Mouse (Mus musculus) left cerebral cortex, postnatal 14 days (tissue): ENCODE measurements around the gene Paqr5. TPM values are rescaled to one million over a fixed set of nuclear protein-coding genes. Genes with fewer than 3 reads are reported as not detected.

ENCODE experiments used
- DNase-seq, 2 experiments: peaks; one replicate each; pipeline ENCODE4 v3.0.0; 2021 to 2022; ENCODE audit warnings: low spot score in 2 of 2, mixed read lengths in 1 of 2
- intact Hi-C: fragments of 180-260 bp; cut with DNase I; formaldehyde crosslinking; loops from one replicate; pipeline ENCODE4 v1.15.1; 2025
- total RNA-seq, 2 experiments: library from RNA; stranded (reverse); gene quantifications; 2 replicates each; pipeline ENCODE4 v1.2.3; 2021

The Paqr5 gene
- total RNA-seq, 2 experiments from 2014 or later = 0.80 to 2.3 TPM

- no peak for DNase-seq
- intact Hi-C loops = no loop called here
Observed at GRCm38 (mm10) chr9:62017329-62017728, 9.3 kb downstream of the Paqr5 start.

DNA sequence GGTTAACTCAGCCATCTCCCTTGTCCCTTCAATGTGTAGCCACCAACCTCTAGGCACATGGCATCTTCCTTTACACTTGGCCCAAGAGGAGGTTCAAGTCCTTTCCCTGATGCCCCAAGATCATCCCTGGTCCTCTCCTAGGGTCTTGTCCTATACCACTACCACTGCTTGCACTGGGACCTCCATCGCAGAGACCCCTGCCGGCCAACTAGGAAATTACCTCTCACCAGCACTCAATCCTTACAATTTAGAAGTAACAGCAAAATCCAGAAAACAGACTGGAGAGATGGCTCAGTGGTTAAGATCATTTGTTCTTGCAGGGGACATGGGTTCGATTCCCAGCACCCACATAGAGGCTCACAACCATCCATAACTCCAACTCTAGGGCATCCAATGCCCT lies 11.2 kb downstream of the Paqr5 start:
- DNase-seq = no peak
- intact Hi-C loops = no loop called here

- intact Hi-C loops = no loop called here
- no peak for DNase-seq
Observed at GRCm38 (mm10) chr9:62013316-62014097, 13.1 kb downstream of the Paqr5 start.

DNA sequence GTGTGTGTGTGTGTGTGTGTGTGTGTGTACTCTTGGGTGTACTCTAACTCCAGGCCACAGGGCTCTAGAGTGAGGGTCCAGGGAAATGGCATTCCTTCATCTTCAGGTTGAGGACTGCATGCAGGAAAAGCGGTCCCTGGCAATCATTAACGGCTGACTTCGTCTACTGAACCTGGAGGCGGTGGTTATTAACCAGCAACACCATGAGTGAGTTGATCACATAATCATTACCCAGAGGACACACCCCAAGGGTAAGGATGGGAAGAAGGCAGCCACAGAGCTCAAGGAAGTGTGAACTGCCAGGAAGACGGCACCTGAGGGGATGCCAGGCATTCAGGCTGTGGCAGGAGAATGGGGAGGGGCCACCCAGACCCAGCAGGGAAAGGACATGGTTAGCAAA lies 18.3 kb downstream of the Paqr5 start:
- no peak for DNase-seq
- intact Hi-C loops = no loop called here

DNA sequence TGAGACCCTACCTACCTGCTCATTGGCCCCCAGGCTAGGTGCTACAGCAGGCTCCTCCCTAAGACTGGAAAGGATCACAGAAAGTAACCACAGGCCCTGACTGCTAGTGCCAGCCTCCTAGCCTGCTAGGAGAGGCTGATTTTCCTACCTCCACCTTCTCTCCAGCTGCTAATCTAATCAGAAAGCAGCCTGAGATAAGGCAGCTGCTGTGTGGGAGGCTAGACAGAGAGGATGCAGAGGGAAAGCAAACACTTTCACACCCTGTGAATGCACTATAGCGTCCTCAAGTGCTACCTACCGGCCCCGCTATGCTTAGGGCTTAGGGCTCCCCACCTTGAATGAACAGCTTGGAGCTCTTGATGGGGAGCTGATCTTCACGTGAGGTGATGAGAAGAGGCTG lies 19.6 kb downstream of the Paqr5 start:
- no peak for DNase-seq

GRCm38 (mm10) chr9:62003611-62004010 lies 23.0 kb downstream of the Paqr5 start:
- peak in 1 of 2 experiments; percentile 38 for DNase-seq
- intact Hi-C loops = no loop called here

More for the DNA sequence above, 19.6 kb downstream of the Paqr5 start:
- intact Hi-C loops = no loop called here

DNA sequence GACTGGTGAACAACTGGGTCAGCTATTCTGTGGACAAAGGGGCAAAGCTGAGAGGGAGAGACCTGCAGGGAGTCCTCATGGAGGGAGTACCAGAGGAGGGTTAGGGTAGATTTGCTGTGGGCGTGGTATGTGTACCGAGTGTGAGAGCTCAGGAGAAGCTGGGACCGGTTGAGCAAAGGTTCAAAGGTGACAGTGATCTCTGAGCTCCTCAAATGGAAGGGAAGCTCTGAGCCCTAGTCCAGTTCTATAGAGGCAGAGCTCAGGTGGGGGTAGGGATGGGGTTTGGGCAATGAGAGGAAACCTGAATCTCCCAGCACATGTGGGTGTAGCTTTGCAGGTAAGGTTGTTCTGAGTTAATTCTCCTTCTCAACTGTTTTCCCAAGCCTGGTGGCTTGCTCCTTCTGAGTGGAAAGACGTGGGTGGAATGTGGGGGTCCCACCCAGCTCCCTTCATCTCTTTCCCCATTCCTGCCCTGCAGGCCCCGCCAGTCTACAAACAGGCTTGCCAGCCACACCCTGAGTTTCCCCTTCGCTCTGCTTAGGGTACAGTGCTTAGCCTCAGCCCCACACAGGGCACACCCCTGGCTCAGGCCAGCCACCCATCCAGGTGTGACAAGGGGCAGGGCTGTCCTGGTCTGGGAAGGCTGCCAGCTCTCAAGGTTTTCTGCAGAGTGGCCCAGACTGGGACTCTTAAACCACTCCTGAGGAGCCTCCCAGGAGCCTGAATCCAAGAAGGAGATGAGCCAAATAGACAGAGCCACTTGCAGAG lies 26.8 kb downstream of the Paqr5 start:
- intact Hi-C loops = no loop called here
- DNase-seq = no peak

DNA sequence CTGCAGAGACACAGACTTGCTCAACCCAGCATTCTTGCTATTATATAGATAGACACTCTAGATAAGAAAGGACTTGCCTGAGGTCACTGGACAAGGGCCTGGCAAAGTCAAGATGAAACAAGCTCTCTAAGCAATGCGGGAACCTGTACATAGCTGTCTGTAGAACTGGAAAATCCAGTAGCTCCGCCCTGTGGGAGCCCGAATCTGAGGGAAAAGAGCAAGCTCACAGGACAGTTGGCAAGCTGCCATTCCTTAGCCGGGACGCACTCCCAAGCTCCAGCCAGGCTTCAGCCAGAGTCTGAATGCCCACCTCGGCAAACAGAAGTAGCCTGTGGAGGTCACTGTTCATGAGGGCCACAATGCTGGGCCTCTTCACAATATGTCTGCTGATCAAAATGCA lies 28.8 kb downstream of the Paqr5 start:
- intact Hi-C loops = no loop called here
- DNase-seq = peak in 1 of 2 experiments; percentile 25

- intact Hi-C loops = no loop called here
- no peak for DNase-seq
Observed at GRCm38 (mm10) chr9:61991158-61991557, 35.5 kb downstream of the Paqr5 start.

DNA sequence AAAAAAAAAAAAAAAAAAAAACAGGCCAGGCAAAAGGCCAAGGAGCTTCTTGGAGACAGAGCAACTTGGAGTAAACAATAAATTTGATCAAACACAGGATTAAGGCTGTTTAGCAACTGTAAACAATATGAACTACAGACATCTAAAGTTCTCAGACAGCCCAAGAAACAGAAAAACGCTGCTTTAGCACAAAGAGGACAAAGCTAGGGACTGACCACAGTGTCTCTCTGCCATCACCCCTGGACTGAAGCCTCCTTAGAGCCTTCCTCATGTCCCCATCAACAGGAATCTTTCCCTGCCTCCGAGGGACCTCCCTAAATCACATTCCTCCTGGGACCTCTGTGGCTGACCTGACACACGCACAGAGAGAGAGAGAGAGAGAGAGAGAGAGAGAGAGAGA lies 35.9 kb downstream of the Paqr5 start:
- intact Hi-C loops = no loop called here
- DNase-seq = no peak

DNA sequence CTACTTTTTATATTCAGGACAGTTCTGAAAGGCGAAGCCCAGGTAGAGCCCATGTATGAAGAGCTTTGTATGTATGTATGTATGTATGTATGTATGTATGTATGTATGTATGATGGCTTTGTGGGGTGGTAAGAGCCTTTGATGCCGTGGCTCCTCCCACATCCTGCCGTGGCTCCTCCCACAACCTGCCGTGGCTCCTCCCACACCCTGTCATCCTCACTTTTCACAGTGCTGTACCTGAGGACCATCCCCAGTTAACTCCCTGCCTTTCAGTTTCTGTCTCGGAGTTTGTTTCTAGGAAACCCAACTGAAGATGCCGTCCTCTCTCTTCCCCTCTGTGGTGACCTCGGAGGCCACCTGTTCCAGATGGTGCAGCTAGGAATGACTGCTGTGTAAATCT lies 40.6 kb downstream of the Paqr5 start:
- no peak for DNase-seq
- intact Hi-C loops = no loop called here

GRCm38 (mm10) chr9:61985183-61985863 lies 41.3 kb downstream of the Paqr5 start:
- intact Hi-C loops = loop anchor here (1.0 kb wide), 1 partner anchor 20 kb away; no protein-coding TSS in a partner anchor
- peak; percentile 62 to 64 for DNase-seq

DNA sequence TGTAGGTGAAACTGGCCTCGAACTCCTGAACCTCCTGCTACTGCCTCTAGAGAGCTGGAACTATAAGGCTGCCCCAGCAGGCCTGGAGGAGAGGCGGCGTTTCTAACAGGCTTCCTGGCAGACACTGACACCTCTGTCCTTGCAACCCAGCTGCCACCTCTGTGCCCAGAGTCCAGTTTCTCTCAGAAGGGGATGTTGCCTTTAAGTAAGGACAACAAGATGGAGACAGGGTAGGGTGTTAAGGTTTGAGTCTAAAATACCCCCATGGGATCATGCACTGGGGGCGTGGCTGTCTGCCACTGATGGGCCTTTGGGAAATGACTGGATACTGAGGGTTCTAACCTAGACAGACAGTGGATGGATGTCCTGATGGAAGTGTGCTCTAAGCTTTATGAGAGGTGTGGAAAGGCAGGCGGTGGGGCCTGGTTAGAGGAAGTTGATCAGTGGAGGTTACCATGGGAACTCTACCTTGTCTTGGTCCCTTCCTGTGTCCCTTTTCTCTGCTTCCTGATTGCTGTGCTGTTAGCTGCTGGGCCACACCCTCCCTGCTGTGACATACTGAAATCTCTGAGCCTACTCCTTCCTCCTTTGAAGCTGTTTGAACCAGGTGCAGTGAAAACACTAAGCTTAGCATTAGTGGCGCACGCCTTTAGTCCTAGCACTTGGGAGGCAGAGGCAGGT lies 43.6 kb downstream of the Paqr5 start:
- intact Hi-C loops = no loop called here
- no peak for DNase-seq

DNA sequence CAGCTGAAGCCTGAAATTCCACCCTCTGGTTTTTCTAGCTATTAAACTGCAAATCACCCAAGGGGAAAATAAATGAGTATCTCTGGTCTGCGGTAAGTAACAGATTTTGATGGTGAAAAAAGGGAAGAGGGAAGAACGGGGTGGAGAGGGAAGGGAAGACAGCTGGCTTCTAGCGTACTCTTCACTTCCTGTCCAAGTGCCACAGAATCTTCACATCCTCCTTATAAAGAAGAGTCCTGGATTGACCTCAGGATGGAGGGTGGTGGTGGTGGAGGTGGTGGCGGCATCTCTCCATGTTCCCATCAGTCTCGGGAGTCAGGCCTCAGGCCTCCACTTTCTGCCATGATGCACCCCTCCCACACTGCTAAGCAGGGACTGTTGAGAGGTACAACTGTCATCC lies 44.8 kb downstream of the Paqr5 start:
- no peak for DNase-seq
- intact Hi-C loops = no loop called here

DNA sequence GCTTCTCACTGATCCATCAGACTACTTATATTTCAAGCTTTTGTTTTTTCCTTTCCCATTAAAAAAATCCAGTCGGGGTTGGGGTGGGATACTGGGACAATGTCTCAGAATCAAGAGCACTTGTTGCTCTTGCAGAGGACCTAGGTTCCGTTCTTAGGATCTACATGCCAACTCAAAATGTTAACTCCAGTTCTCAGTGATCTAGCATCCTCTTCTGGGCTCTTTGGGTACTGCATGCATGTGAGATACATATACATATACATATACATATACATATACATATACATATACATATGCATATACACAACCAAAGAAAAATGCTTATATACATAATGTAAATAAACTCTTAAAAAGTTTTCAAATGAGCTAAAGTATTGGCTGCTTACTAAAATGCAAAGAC lies 46.7 kb downstream of the Paqr5 start:
- DNase-seq = no peak
- intact Hi-C loops = no loop called here

DNA sequence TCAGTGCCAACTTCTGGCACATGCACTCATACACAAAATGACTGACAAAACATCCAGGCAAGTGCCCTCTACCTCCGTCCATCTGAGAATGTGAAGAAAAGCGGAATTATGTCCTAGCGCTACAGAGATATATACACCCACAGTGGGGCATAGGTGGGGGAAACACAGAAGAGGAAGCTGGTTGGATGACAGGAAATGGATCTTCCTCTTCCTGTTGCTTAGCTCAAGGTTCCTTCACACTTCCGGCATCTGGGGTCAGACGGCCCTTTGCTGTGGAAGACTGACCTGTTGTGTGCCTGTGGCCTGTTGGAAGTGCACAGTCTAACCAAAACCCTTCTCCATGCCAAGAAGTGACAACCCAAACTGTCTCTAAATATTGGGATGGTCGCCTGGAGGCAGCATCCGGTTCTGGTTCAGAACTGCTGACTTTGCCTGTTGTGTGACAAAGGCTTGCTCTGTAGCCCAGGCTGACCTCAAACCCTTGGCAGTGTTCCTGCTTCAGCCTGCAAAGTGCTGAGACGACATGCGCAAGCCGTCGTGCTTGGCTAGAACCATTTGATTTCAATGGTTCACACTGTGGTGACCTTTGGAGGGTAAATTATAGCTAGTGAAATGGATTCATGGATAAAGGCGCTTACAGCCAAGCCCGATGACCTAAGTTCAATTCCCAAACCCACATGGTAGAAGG lies 49.3 kb downstream of the Paqr5 start:
- DNase-seq = no peak
- intact Hi-C loops = no loop called here

GRCm38 (mm10) chr9:61972031-61972430 lies 54.6 kb downstream of the Paqr5 start:
- intact Hi-C loops = no loop called here

GRCm38 (mm10) chr9:61971045-61971444 lies 55.6 kb downstream of the Paqr5 start:
- intact Hi-C loops = no loop called here
- no peak for DNase-seq

More at GRCm38 (mm10) chr9:61972031-61972430, 54.6 kb downstream of the Paqr5 start:
- no peak for DNase-seq

GRCm38 (mm10) chr9:61967357-61967756 lies 59.3 kb downstream of the Paqr5 start:
- peak; percentile 43 to 67 for DNase-seq
- intact Hi-C loops = loop anchor here (2.0 to 5.0 kb wide), 2 partner anchors 75 to 277 kb away; no protein-coding TSS in a partner anchor
